9 mouse cellular contexts compared by ENCODE assay signal in genomic region chr11:119235596-119235995, GRCm38 (mm10). TPM values are rescaled to one million over a fixed set of nuclear protein-coding genes. Genes with fewer than 3 reads are reported as not detected.
DNase-seq lines count a peak whose midpoint lies in the region; TF ChIP-seq lines count a peak whose summit lies in the region.
"Had no signal": no experiment of that assay in that cellular context is flagged by ENCODE, and none has a peak within 500 bp of the region (broad histone marks: within the 10 kb centered on the region; RNA-seq: fewer than 3 reads in every experiment).

No protein-coding gene starts in this region.

- no peaks in the 10 kb centered on the region for H3K9me3 ChIP-seq in limb, embryonic 10.5 days (replicated peaks)

- no peak overlapping the region for H3K27ac ChIP-seq in heart, adult 2 months
- H3K27ac ChIP-seq in limb, embryonic 10.5 days, result peak overlapping the region; percentile 63; the same call in 1 of the 2 replicates
- no peak overlapping the region for H3K27ac ChIP-seq in spleen, adult 2 months (ENCODE audit: insufficient read depth, low read length)

- TF ChIP-seq POLR2A in heart, adult 2 months (IDR thresholded peaks at IDR 0.05; ENCODE audit: insufficient read depth, low read depth, low read length), result no peak
- no peak for TF ChIP-seq POLR2A in spleen, adult 2 months (IDR thresholded peaks at IDR 0.05; ENCODE audit: low read depth, low read length)

- 89% methylated on average over 4 of the region's 4 CpGs for WGBS in heart, adult 2 months
- WGBS in limb, embryonic 10.5 days, result 82% methylated on average over 4 of the region's 4 CpGs
- WGBS in spleen, adult 2 months, result 80% methylated on average over 4 of the region's 4 CpGs

- TF ChIP-seq CTCF in heart, adult 2 months (IDR thresholded peaks at IDR 0.05), result peak; percentile 76
- TF ChIP-seq CTCF in spleen, adult 2 months (IDR thresholded peaks at IDR 0.05; ENCODE audit: extremely low read depth, insufficient read depth, insufficient read length, insufficient replicate concordance), result peak; percentile 24; the same call in 1 of the 2 replicates

- intact Hi-C loops in heart, adult 2 months (cut with DNase I), result loop anchor here (2.0 kb wide), 1 partner anchor 29 kb away; no protein-coding TSS in a partner anchor

- no peaks in the 10 kb centered on the region for H3K27me3 ChIP-seq in heart, adult 2 months (ENCODE audit: control insufficient read depth, insufficient read depth, low read length)
- no peaks in the 10 kb centered on the region for H3K27me3 ChIP-seq in limb, embryonic 10.5 days (ENCODE audit: low read depth, poor library complexity, severe bottlenecking)
- no peaks in the 10 kb centered on the region for H3K27me3 ChIP-seq in spleen, adult 2 months (ENCODE audit: control insufficient read depth, insufficient read depth, low read length)

- no peaks in the 10 kb centered on the region for H3K36me3 ChIP-seq in heart, adult 2 months (ENCODE audit: control insufficient read depth, insufficient read depth, low read length)
- peaks cover 31% of the 10 kb centered on the region for H3K36me3 ChIP-seq in limb, embryonic 10.5 days
- no peaks in the 10 kb centered on the region for H3K36me3 ChIP-seq in spleen, adult 2 months (ENCODE audit: control insufficient read depth, insufficient read depth, low read length)

- peaks cover 2% of the 10 kb centered on the region for H3K4me1 ChIP-seq in heart, adult 2 months (ENCODE audit: control insufficient read depth, insufficient read depth, low read length)
- peaks cover 28% of the 10 kb centered on the region for H3K4me1 ChIP-seq in limb, embryonic 10.5 days
- H3K4me1 ChIP-seq in spleen, adult 2 months (ENCODE audit: control insufficient read depth, insufficient read depth, insufficient read length), result peaks cover 7% of the 10 kb centered on the region; the same call in 1 of the 2 replicates

- peak; percentile 28 to 52 for DNase-seq in heart, adult 2 months
- DNase-seq in heart, adult 9 months (ENCODE audit: low spot score in 2 of 2), result no peak
- DNase-seq in right cerebral cortex, adult 2 months (ENCODE audit: low spot score in 2 of 2), result peak; percentile 35 to 45
- DNase-seq in right cerebral cortex, postnatal 36 days (ENCODE audit: low spot score in 2 of 2), result no peak
- peak; percentile 56 for DNase-seq in brain, adult 2 months (ENCODE audit: low read depth, low spot score)
- DNase-seq in limb, embryonic 10.5 days (ENCODE audit: low spot score), result peak; percentile 62
- DNase-seq in spleen, adult 2 months (ENCODE audit: low read depth in 1 of 2, low spot score in 2 of 2), result peak; percentile 51 to 53
- no peak for DNase-seq in gastrocnemius, adult 8-10 months (ENCODE audit: low spot score in 2 of 2)

- TF ChIP-seq EP300 in heart, adult 2 months (IDR thresholded peaks at IDR 0.05; ENCODE audit: insufficient read depth, low read depth, low read length), result no peak

- H3K9ac ChIP-seq in heart, adult 2 months (ENCODE audit: low read depth, low read length), result no peak overlapping the region

- H3K4me3 ChIP-seq in heart, adult 2 months, result no peak overlapping the region
- H3K4me3 ChIP-seq in limb, embryonic 10.5 days, result no peak overlapping the region
- no peak overlapping the region for H3K4me3 ChIP-seq in spleen, adult 2 months (ENCODE audit: extremely low read depth, insufficient read depth, insufficient read length)
- H3K4me3 ChIP-seq: erythroblast, embryonic 14.5 days had no signal

- no peaks in the 10 kb centered on the region for H3K79me2 ChIP-seq in heart, adult 2 months (replicated peaks; ENCODE audit: control insufficient read depth, insufficient read depth, low read length)

RNA-seq across cellular contexts. Expression of gene Ccdc40, which starts 7.2 kb away (rescaled TPM):
- under 1 TPM in 1 of 2 experiments, not detected in 1; 0.21 TPM for total RNA-seq in heart, adult 2 months (2021)
- 0.44 and 0.59 TPM in 2 replicates for polyA plus RNA-seq in heart, adult 2 months (2012; rRNA removed)
- 9.8 and 12.8 TPM in 2 replicates for polyA plus RNA-seq in limb, embryonic 10.5 days (2016; fragmentation: Nextera tagmentation; extraction: Ambion mirVana)
- polyA plus RNA-seq in spleen, adult 2 months (2012; rRNA removed), result 0.47 TPM in 2 replicates
- 1 to 10 TPM in 1 of 4 experiments, not detected in 3; 1.3 TPM for total RNA-seq in gastrocnemius, adult 8-10 months (2022)

RNA-seq across cellular contexts. Expression of gene Tbc1d16, which starts 7.3 kb away (rescaled TPM):
- 10 to 100 TPM; 61.0 to 73.7 TPM for total RNA-seq in heart, adult 2 months (2021)
- polyA plus RNA-seq in heart, adult 2 months (2012; rRNA removed), result 26.0 and 53.7 TPM in 2 replicates
- polyA plus RNA-seq in limb, embryonic 10.5 days (2016; fragmentation: Nextera tagmentation; extraction: Ambion mirVana), result 19.6 and 20.2 TPM in 2 replicates
- 3.9 and 4.6 TPM in 2 replicates for polyA plus RNA-seq in spleen, adult 2 months (2012; rRNA removed)
- 10 to 100 TPM; 31.6 to 45.5 (median 40.5) TPM for total RNA-seq in gastrocnemius, adult 8-10 months (2022)

RNA-seq across cellular contexts. Expression of gene Gaa, which starts 32.1 kb away (rescaled TPM):
- 100 to 1,000 TPM in 1 of 2 experiments, 10 to 100 TPM in 1; 89.3 to 102 TPM for total RNA-seq in heart, adult 2 months (2021)
- 165 and 186 TPM in 2 replicates for polyA plus RNA-seq in heart, adult 2 months (2012; rRNA removed)
- polyA plus RNA-seq in limb, embryonic 10.5 days (2016; fragmentation: Nextera tagmentation; extraction: Ambion mirVana), result 23.4 and 27.8 TPM in 2 replicates
- polyA plus RNA-seq in spleen, adult 2 months (2012; rRNA removed), result 68.2 and 81.1 TPM in 2 replicates
- 100 to 1,000 TPM; 187 to 198 (median 192) TPM for total RNA-seq in gastrocnemius, adult 8-10 months (2022)

Comparison
In these comparisons a context has a peak if more than half of its experiments do, and no peak if none do; other contexts are left out.
1. DNase-seq: peak in heart, adult 2 months (2 of 2), right cerebral cortex, adult 2 months (2 of 2), brain, adult 2 months (single experiment), limb, embryonic 10.5 days (single experiment) and spleen, adult 2 months (2 of 2); none in heart, adult 9 months (0 of 2), right cerebral cortex, postnatal 36 days (0 of 2) and gastrocnemius, adult 8-10 months (0 of 2).